Mouse (Mus musculus): ENCODE results near the gene Kcnc2. TPM values are rescaled to one million over a fixed set of nuclear protein-coding genes. Genes with fewer than 3 reads are reported as not detected.
A peak's percentile ranks its signal among the peaks of the same experiment; 100 is the strongest.

Gene Kcnc2
- total RNA-seq, 1 experiment: 0.58 TPM

- no peak overlapping the region for H3K27ac ChIP-seq (ENCODE audit: insufficient read depth, low read depth, low read length, poor library complexity, severe bottlenecking)
- no peaks in the 10 kb centered on the region for H3K9me3 ChIP-seq (ENCODE audit: control insufficient read depth, insufficient read depth, low read depth, low read length)
- H3K4me1 ChIP-seq (ENCODE audit: control insufficient read depth in 2 of 2, insufficient read depth in 2 of 2, low read length in 2 of 2, poor library complexity in 1 of 2): peaks cover 2% of the 10 kb centered on the region in 2 experiments; a peak in 1 of 4 replicates
- no peak overlapping the region for H3K4me3 ChIP-seq (ENCODE audit: insufficient read depth in 1 of 2, low read depth in 1 of 2, low read length in 2 of 2, poor library complexity in 1 of 2, severe bottlenecking in 1 of 2)
- H3K36me3 ChIP-seq (ENCODE audit: control insufficient read depth, insufficient read depth, low read length, poor library complexity, severe bottlenecking): no peaks in the 10 kb centered on the region
- no peak overlapping the region for H3K9ac ChIP-seq (ENCODE audit: insufficient read depth, low read depth, low read length, poor library complexity, severe bottlenecking)
- TF ChIP-seq MAFK (IDR thresholded peaks at IDR 0.05; ENCODE audit: insufficient read depth, low read depth, low read length) (peak; percentile 91), HCFC1 (IDR thresholded peaks at IDR 0.05; ENCODE audit: borderline replicate concordance, insufficient read depth, low read length) (no peak), CHD2 (IDR thresholded peaks at IDR 0.05; ENCODE audit: low read depth, low read length) (no peak)
- in situ Hi-C loops (cut with MboI; ENCODE audit: low sequenced_read_pairs in 2 of 2, unreplicated experiment in 2 of 2): no loop called here
- peak; percentile 51 for DNase-seq (ENCODE audit: low read depth, low spot score)
Observed at GRCm38 (mm10) chr10:112400591-112401404, 129.9 kb downstream of the Kcnc2 start.

GRCm38 (mm10) chr10:112409525-112409924, 138.6 kb downstream of the Kcnc2 start:
- Histone ChIP-seq H3K9me3 (ENCODE audit: control insufficient read depth, insufficient read depth, low read depth, low read length) (no peaks in the 10 kb centered on the region), H3K36me3 (ENCODE audit: control insufficient read depth, insufficient read depth, low read length, poor library complexity, severe bottlenecking) (no peaks in the 10 kb centered on the region), H3K27ac (ENCODE audit: insufficient read depth, low read depth, low read length, poor library complexity, severe bottlenecking) (no peak overlapping the region), H3K9ac (ENCODE audit: insufficient read depth, low read depth, low read length, poor library complexity, severe bottlenecking) (no peak overlapping the region), H3K4me3 (ENCODE audit: insufficient read depth in 1 of 2, low read depth in 1 of 2, low read length in 2 of 2, poor library complexity in 1 of 2, severe bottlenecking in 1 of 2) (no peak overlapping the region), H3K4me1 (ENCODE audit: control insufficient read depth in 2 of 2, insufficient read depth in 2 of 2, low read length in 2 of 2, poor library complexity in 1 of 2) (no peaks in the 10 kb centered on the region)
- DNase-seq (ENCODE audit: low read depth, low spot score): no peak
- TF ChIP-seq HCFC1 (IDR thresholded peaks at IDR 0.05; ENCODE audit: borderline replicate concordance, insufficient read depth, low read length) (no peak), ZC3H11A (IDR thresholded peaks at IDR 0.05; ENCODE audit: borderline replicate concordance, low read depth, low read length) (no peak), CHD2 (IDR thresholded peaks at IDR 0.05; ENCODE audit: low read depth, low read length) (no peak), ZNF384 (IDR thresholded peaks at IDR 0.05; ENCODE audit: low read depth, low read length) (no peak), MAFK (IDR thresholded peaks at IDR 0.05; ENCODE audit: insufficient read depth, low read depth, low read length) (no peak)
- in situ Hi-C loops (cut with MboI; ENCODE audit: low sequenced_read_pairs in 2 of 2, unreplicated experiment in 2 of 2): no loop called here

GRCm38 (mm10) chr10:112423327-112423726, 152.4 kb downstream of the Kcnc2 start:
- H3K4me3 ChIP-seq (ENCODE audit: insufficient read depth in 1 of 2, low read depth in 1 of 2, low read length in 2 of 2, poor library complexity in 1 of 2, severe bottlenecking in 1 of 2): no peak overlapping the region
- H3K36me3 ChIP-seq (ENCODE audit: control insufficient read depth, insufficient read depth, low read length, poor library complexity, severe bottlenecking): no peaks in the 10 kb centered on the region
- H3K9ac ChIP-seq (ENCODE audit: insufficient read depth, low read depth, low read length, poor library complexity, severe bottlenecking): no peak overlapping the region
- H3K4me1 ChIP-seq (ENCODE audit: control insufficient read depth in 2 of 2, insufficient read depth in 2 of 2, low read length in 2 of 2, poor library complexity in 1 of 2): no peaks in the 10 kb centered on the region
- in situ Hi-C loops (cut with MboI; ENCODE audit: low sequenced_read_pairs in 2 of 2, unreplicated experiment in 2 of 2): no loop called here
- TF ChIP-seq HCFC1 (IDR thresholded peaks at IDR 0.05; ENCODE audit: borderline replicate concordance, insufficient read depth, low read length) (no peak), ZC3H11A (IDR thresholded peaks at IDR 0.05; ENCODE audit: borderline replicate concordance, low read depth, low read length) (no peak)
- no peak overlapping the region for H3K27ac ChIP-seq (ENCODE audit: insufficient read depth, low read depth, low read length, poor library complexity, severe bottlenecking)
- H3K9me3 ChIP-seq (ENCODE audit: control insufficient read depth, insufficient read depth, low read depth, low read length): no peaks in the 10 kb centered on the region
- peak; percentile 33 for DNase-seq (ENCODE audit: low read depth, low spot score)

DNA sequence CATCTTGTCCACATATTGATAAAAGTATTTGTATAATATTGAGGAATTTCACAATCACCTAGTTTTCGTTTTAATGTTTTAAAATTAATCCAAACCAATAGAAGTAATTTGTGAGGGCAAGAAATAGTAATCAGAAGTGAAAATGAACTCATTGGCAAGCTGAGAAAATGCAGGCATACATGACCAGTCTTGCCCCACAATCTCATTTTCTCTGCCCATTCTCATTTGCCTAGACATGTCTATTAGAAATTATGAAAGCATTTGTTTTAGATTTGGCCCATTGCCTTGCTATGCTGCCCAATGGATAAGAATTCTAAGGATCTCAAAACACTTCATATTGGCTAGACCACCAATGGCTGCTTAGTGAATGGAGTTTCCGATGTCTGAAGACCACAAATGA, 166.0 kb downstream of the Kcnc2 start:
- Histone ChIP-seq H3K9me3 (ENCODE audit: control insufficient read depth, insufficient read depth, low read depth, low read length) (no peaks in the 10 kb centered on the region), H3K4me3 (ENCODE audit: insufficient read depth in 1 of 2, low read depth in 1 of 2, low read length in 2 of 2, poor library complexity in 1 of 2, severe bottlenecking in 1 of 2) (no peak overlapping the region), H3K27ac (ENCODE audit: insufficient read depth, low read depth, low read length, poor library complexity, severe bottlenecking) (no peak overlapping the region), H3K36me3 (ENCODE audit: control insufficient read depth, insufficient read depth, low read length, poor library complexity, severe bottlenecking) (no peaks in the 10 kb centered on the region), H3K4me1 (ENCODE audit: control insufficient read depth in 2 of 2, insufficient read depth in 2 of 2, low read length in 2 of 2, poor library complexity in 1 of 2) (no peaks in the 10 kb centered on the region), H3K9ac (ENCODE audit: insufficient read depth, low read depth, low read length, poor library complexity, severe bottlenecking) (no peak overlapping the region)
- TF ChIP-seq CHD2 (IDR thresholded peaks at IDR 0.05; ENCODE audit: low read depth, low read length): no peak
- no peak for TF ChIP-seq ZC3H11A (IDR thresholded peaks at IDR 0.05; ENCODE audit: borderline replicate concordance, low read depth, low read length)
- TF ChIP-seq MAFK (IDR thresholded peaks at IDR 0.05; ENCODE audit: insufficient read depth, low read depth, low read length): no peak
- TF ChIP-seq ZNF384 (IDR thresholded peaks at IDR 0.05; ENCODE audit: low read depth, low read length): no peak
- no peak for TF ChIP-seq HCFC1 (IDR thresholded peaks at IDR 0.05; ENCODE audit: borderline replicate concordance, insufficient read depth, low read length)
- DNase-seq (ENCODE audit: low read depth, low spot score): no peak
- in situ Hi-C loops (cut with MboI; ENCODE audit: low sequenced_read_pairs in 2 of 2, unreplicated experiment in 2 of 2): no loop called here

GRCm38 (mm10) chr10:112444640-112445039, 173.7 kb downstream of the Kcnc2 start:
- Histone ChIP-seq H3K9ac (ENCODE audit: insufficient read depth, low read depth, low read length, poor library complexity, severe bottlenecking) (no peak overlapping the region), H3K9me3 (ENCODE audit: control insufficient read depth, insufficient read depth, low read depth, low read length) (no peaks in the 10 kb centered on the region), H3K27ac (ENCODE audit: insufficient read depth, low read depth, low read length, poor library complexity, severe bottlenecking) (no peak overlapping the region), H3K36me3 (ENCODE audit: control insufficient read depth, insufficient read depth, low read length, poor library complexity, severe bottlenecking) (no peaks in the 10 kb centered on the region), H3K4me1 (ENCODE audit: control insufficient read depth in 2 of 2, insufficient read depth in 2 of 2, low read length in 2 of 2, poor library complexity in 1 of 2) (no peaks in the 10 kb centered on the region), H3K4me3 (ENCODE audit: insufficient read depth in 1 of 2, low read depth in 1 of 2, low read length in 2 of 2, poor library complexity in 1 of 2, severe bottlenecking in 1 of 2) (no peak overlapping the region)
- no peak for TF ChIP-seq ZNF384 (IDR thresholded peaks at IDR 0.05; ENCODE audit: low read depth, low read length)
- no peak for TF ChIP-seq ZC3H11A (IDR thresholded peaks at IDR 0.05; ENCODE audit: borderline replicate concordance, low read depth, low read length)
- TF ChIP-seq HCFC1 (IDR thresholded peaks at IDR 0.05; ENCODE audit: borderline replicate concordance, insufficient read depth, low read length): no peak
- no peak for TF ChIP-seq CHD2 (IDR thresholded peaks at IDR 0.05; ENCODE audit: low read depth, low read length)
- TF ChIP-seq MAFK (IDR thresholded peaks at IDR 0.05; ENCODE audit: insufficient read depth, low read depth, low read length): no peak
- in situ Hi-C loops (cut with MboI; ENCODE audit: low sequenced_read_pairs in 2 of 2, unreplicated experiment in 2 of 2): no loop called here
- DNase-seq (ENCODE audit: low read depth, low spot score): no peak
